Mouse (Mus musculus) stomach, postnatal 0 days (tissue): Measurements from ENCODE around the gene L2hgdh.

Experiments used
- CTCF ChIP-seq: IDR thresholded peaks from 2 replicates; pipeline ENCODE4 v1.5.1; 2016; ENCODE audit warnings: antibody characterized with exemption, low read depth, mild to moderate bottlenecking, moderate library complexity
- EP300 ChIP-seq: optimal IDR thresholded peaks from 2 replicates; pipeline ENCODE3; 2016; ENCODE audit warnings: antibody characterized with exemption

- TF ChIP-seq CTCF (no peak), EP300 (no peak)
Observed at GRCm38 (mm10) chr12:69730306-69730705, 5.6 kb upstream of the L2hgdh start.
